In the genomic region with DNA sequence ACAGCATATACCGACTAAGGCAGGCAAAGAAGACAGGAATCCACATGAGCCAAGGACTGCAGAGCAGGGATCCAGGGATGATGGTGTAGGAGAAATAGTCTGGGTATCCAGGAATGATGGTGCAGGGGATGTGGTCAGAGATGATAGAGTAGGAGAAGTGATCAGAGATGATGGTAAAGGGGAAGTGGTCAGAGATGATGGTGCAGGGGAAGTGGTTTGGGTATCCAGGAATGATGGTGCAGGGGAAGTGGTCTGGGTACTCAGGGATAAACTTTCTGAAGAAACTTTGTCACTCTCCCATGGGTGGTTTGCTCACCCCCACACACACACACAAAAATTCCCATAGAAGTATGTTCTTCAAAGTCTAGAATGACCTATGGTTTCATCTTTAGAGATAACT, we compare ENCODE assay signal across 34 mouse cellular contexts. TPM values are rescaled to one million over a fixed set of nuclear protein-coding genes. Genes with fewer than 3 reads are reported as not detected.
A peak's percentile ranks its signal among the peaks of the same experiment; 100 is the strongest.
DNase-seq lines count a peak whose midpoint lies in the region; ATAC-seq and TF ChIP-seq lines count a peak whose summit lies in the region.
"Had no signal": no experiment of that assay in that cellular context is flagged by ENCODE, and none has a peak within 500 bp of the region (broad histone marks: within the 10 kb centered on the region; RNA-seq: fewer than 3 reads in every experiment).

No protein-coding gene starts in this region.

- H3K36me3 ChIP-seq in MEL (ENCODE audit: control insufficient read depth in 1 of 2, insufficient read depth in 2 of 2, low read length in 2 of 2): no peaks in the 10 kb centered on the region; a peak in 1 of 4 replicates
- H3K36me3 ChIP-seq: forebrain, embryonic 10.5 days; heart, embryonic 13.5 days had no signal

- H3K9ac ChIP-seq in MEL (ENCODE audit: control insufficient read depth, low read depth, low read length, poor library complexity, severe bottlenecking): no peak overlapping the region
- H3K9ac ChIP-seq: forebrain, embryonic 13.5 days; heart, embryonic 13.5 days; hindbrain, embryonic 14.5 days had no signal

- no peaks in the 10 kb centered on the region for H3K4me1 ChIP-seq in MEL (ENCODE audit: control insufficient read depth in 1 of 2, insufficient read depth in 2 of 2, low read length in 2 of 2)
- H3K4me1 ChIP-seq: forebrain, embryonic 13.5 days had no signal

- intact Hi-C loops in left cerebral cortex, postnatal 14 days (cut with DNase I): loop anchor here (5.0 kb wide), 1 partner anchor 73 kb away; no protein-coding TSS in a partner anchor

- H3K27me3 ChIP-seq in MEL (ENCODE audit: control insufficient read depth in 1 of 2, insufficient read depth in 2 of 2, low read length in 2 of 2): peaks cover 0 to 4% of the 10 kb centered on the region in 2 experiments; a peak in 3 of 4 replicates
- H3K27me3 ChIP-seq: forebrain, embryonic 13.5 days had no signal

- no peak for TF ChIP-seq CTCF in MEL (IDR thresholded peaks at IDR 0.05 in 2 of 3, conservative IDR thresholded peaks at IDR 0.05 in 1 of 3; ENCODE audit: control insufficient read depth in 1 of 3, insufficient read depth in 1 of 3, low read depth in 2 of 3, low read length in 3 of 3, poor library complexity in 1 of 3, severe bottlenecking in 1 of 3)

- TF ChIP-seq RAD21 in MEL (IDR thresholded peaks at IDR 0.05; ENCODE audit: low read depth, low read length): no peak

- no peak for TF ChIP-seq POLR2A in MEL (IDR thresholded peaks at IDR 0.05; ENCODE audit: control insufficient read depth in 1 of 2, insufficient read depth in 1 of 2, low read depth in 1 of 2, low read length in 2 of 2, poor library complexity in 1 of 2)

- H3K9me3 ChIP-seq in MEL (replicated peaks; ENCODE audit: insufficient read depth, low read length): no peaks in the 10 kb centered on the region
- H3K9me3 ChIP-seq: forebrain, embryonic 10.5 days; forebrain, embryonic 13.5 days; heart, embryonic 13.5 days had no signal

- H3K79me2 ChIP-seq in MEL (ENCODE audit: control insufficient read depth, insufficient read depth, low read length, poor library complexity): no peaks in the 10 kb centered on the region

- no peak overlapping the region for H3K4me3 ChIP-seq in MEL (ENCODE audit: control insufficient read depth in 1 of 2, insufficient read depth in 1 of 2, low read depth in 2 of 2, low read length in 2 of 2)
- H3K4me3 ChIP-seq: forebrain, embryonic 10.5 days; forebrain, embryonic 13.5 days; heart, embryonic 13.5 days had no signal

- no peak overlapping the region for H3K27ac ChIP-seq in MEL (ENCODE audit: control insufficient read depth, low read depth, low read length)
- H3K27ac ChIP-seq: forebrain, embryonic 10.5 days; forebrain, embryonic 13.5 days; heart, embryonic 13.5 days; hindbrain, embryonic 14.5 days; hindbrain, postnatal 0 days had no signal

- DNase-seq in 416B (ENCODE audit: low read depth) (peak; percentile 71), MEL (ENCODE audit: low read depth, low spot score) (peak; percentile 30)
- DNase-seq in gastrocnemius, postnatal 10 days: no peak
- no peak for DNase-seq in kidney, adult 8-10 months
- DNase-seq in left cerebral cortex, postnatal 14 days (ENCODE audit: low spot score in 2 of 2): no peak
- DNase-seq: adrenal gland, adult 8-10 months; adrenal gland, postnatal 25 days; B cell, adult 2 months; cerebellum, adult 18-20 months; cerebellum, adult 9-11 months; cerebellum, postnatal 36 days; gastrocnemius, postnatal 14 days; heart, adult 18-20 months; heart, postnatal 14 days; heart, postnatal 4 days had no signal

- ATAC-seq in granulocyte monocyte progenitor cell, adult 5-6 weeks (replicated peaks; ENCODE audit: poor library complexity, severe bottlenecking): peak; percentile 94
- peak; percentile 92 for ATAC-seq in megakaryocyte progenitor cell, adult 5-6 weeks (replicated peaks; ENCODE audit: poor library complexity)
- ATAC-seq: CD4-positive, CD25-positive, alpha-beta regulatory T cell, adult 4 months; forebrain, embryonic 13.5 days; forebrain, embryonic 16.5 days; hindbrain, postnatal 0 days; inflammation-experienced regulatory T-cells, adult 6 months; intestine, embryonic 16.5 days had no signal

- peak in 1 of 2 experiments; percentile 27; a peak in 1 of 4 replicates for TF ChIP-seq EP300 in MEL (IDR thresholded peaks at IDR 0.05; ENCODE audit: low read depth in 1 of 2, low read length in 2 of 2)

TF ChIP-seq in MEL, 35 proteins besides CTCF, POLR2A, EP300 and RAD21:
- TF ChIP-seq RCOR1 (IDR thresholded peaks at IDR 0.05; ENCODE audit: low read depth, low read length) (0 out of 2 replicates have a peak, but pooled peaks have one; percentile 22), E2F4 (IDR thresholded peaks at IDR 0.05; ENCODE audit: borderline replicate concordance, low read depth, low read length) (no peak)

RNA-seq across cellular contexts. Expression of a gene that starts 2.1 kb away (rescaled TPM):
- total RNA-seq in MEL (2012; rRNA removed): not detected in 2 replicates
- not detected for polyA plus RNA-seq in MEL (2012; ENCODE audit: insufficient read depth in 1 of 2, insufficient read length in 2 of 2, low read depth in 1 of 2, low replicate concordance in 2 of 2, missing spikeins in 1 of 2)
- not detected in 2 replicates for total RNA-seq in granulocyte monocyte progenitor cell, adult 5-6 weeks (2014; fragmentation: Nextera tagmentation)
- total RNA-seq in granulocyte monocyte progenitor cell, adult 5-6 weeks (2017): not detected in 2 replicates
- not detected in 2 replicates for total RNA-seq in megakaryocyte progenitor cell, adult 5-6 weeks (2015)
- total RNA-seq in megakaryocyte progenitor cell, adult 5-6 weeks (2017): not detected in 2 replicates
- under 1 TPM; 0.21 to 0.41 TPM for total RNA-seq in gastrocnemius, postnatal 10 days (2021)
- total RNA-seq in left cerebral cortex, postnatal 14 days (2021): not detected
- total RNA-seq: ES-E14; hindbrain, postnatal 0 days had no signal
- polyA plus RNA-seq: embryonic facial prominence, embryonic 11.5 days; forebrain, embryonic 10.5 days; forebrain, embryonic 13.5 days; forebrain, embryonic 16.5 days; hindbrain, embryonic 11.5 days; hindbrain, embryonic 14.5 days; hindbrain, postnatal 0 days had no signal

RNA-seq across cellular contexts. Expression of a gene that starts 15.1 kb away (rescaled TPM):
- not detected in 2 replicates for total RNA-seq in MEL (2012; rRNA removed)
- polyA plus RNA-seq in MEL (2012; ENCODE audit: insufficient read depth in 1 of 2, insufficient read length in 2 of 2, low read depth in 1 of 2, low replicate concordance in 2 of 2, missing spikeins in 1 of 2): not detected
- not detected in 2 replicates for total RNA-seq in granulocyte monocyte progenitor cell, adult 5-6 weeks (2014; fragmentation: Nextera tagmentation)
- not detected in 2 replicates for total RNA-seq in granulocyte monocyte progenitor cell, adult 5-6 weeks (2017)
- not detected in 2 replicates for total RNA-seq in megakaryocyte progenitor cell, adult 5-6 weeks (2015)
- not detected in 2 replicates for total RNA-seq in megakaryocyte progenitor cell, adult 5-6 weeks (2017)
- total RNA-seq in gastrocnemius, postnatal 10 days (2021): not detected
- total RNA-seq in left cerebral cortex, postnatal 14 days (2021): not detected
- total RNA-seq: adrenal gland, adult 8-10 months; adrenal gland, postnatal 25 days; gastrocnemius, adult 18-20 months; gastrocnemius, postnatal 14 days; gastrocnemius, postnatal 4 days; heart, adult 18-20 months; heart, postnatal 14 days; heart, postnatal 4 days; hindbrain, postnatal 0 days had no signal
- polyA plus RNA-seq: brain, embryonic 14.5 days; CD4-positive, CD25-positive, alpha-beta regulatory T cell, adult 4 months; embryonic facial prominence, embryonic 11.5 days; embryonic facial prominence, embryonic 14.5 days; forebrain, embryonic 10.5 days; forebrain, embryonic 13.5 days; forebrain, embryonic 16.5 days; heart, embryonic 13.5 days; heart, embryonic 16.5 days; hindbrain, embryonic 11.5 days; hindbrain, embryonic 14.5 days; hindbrain, postnatal 0 days; inflammation-experienced regulatory T-cells, adult 6 months had no signal

RNA-seq across cellular contexts. Expression of a gene that starts 59.5 kb away (rescaled TPM):
- total RNA-seq in MEL (2012; rRNA removed): not detected in 2 replicates
- not detected for polyA plus RNA-seq in MEL (2012; ENCODE audit: insufficient read depth in 1 of 2, insufficient read length in 2 of 2, low read depth in 1 of 2, low replicate concordance in 2 of 2, missing spikeins in 1 of 2)
- total RNA-seq in granulocyte monocyte progenitor cell, adult 5-6 weeks (2014; fragmentation: Nextera tagmentation): not detected in 2 replicates
- not detected in 2 replicates for total RNA-seq in granulocyte monocyte progenitor cell, adult 5-6 weeks (2017)
- total RNA-seq in megakaryocyte progenitor cell, adult 5-6 weeks (2015): not detected in 2 replicates
- total RNA-seq in megakaryocyte progenitor cell, adult 5-6 weeks (2017): not detected in 2 replicates
- total RNA-seq in gastrocnemius, postnatal 10 days (2021): under 1 TPM; 0.07 to 0.47 TPM
- not detected for total RNA-seq in left cerebral cortex, postnatal 14 days (2021)
- total RNA-seq: adrenal gland, adult 8-10 months; adrenal gland, postnatal 25 days; heart, postnatal 4 days; hindbrain, postnatal 0 days had no signal
- polyA plus RNA-seq: CD4-positive, CD25-positive, alpha-beta regulatory T cell, adult 4 months; embryonic facial prominence, embryonic 11.5 days; forebrain, embryonic 16.5 days; hindbrain, embryonic 14.5 days; hindbrain, postnatal 0 days had no signal

Comparison
In these comparisons a context has a peak if more than half of its experiments do, and no peak if none do; other contexts are left out.
1. DNase-seq: peak in 416B (single experiment) and MEL (single experiment); none in gastrocnemius, postnatal 10 days (single experiment), kidney, adult 8-10 months (0 of 2) and left cerebral cortex, postnatal 14 days (0 of 2).